Mouse (Mus musculus): ENCODE measurements around the gene Nxnl1. TPM values are rescaled to one million over a fixed set of nuclear protein-coding genes. Genes with fewer than 3 reads are reported as not detected.

The Nxnl1 gene
- total and polyA plus RNA-seq, 3 experiments: 0.04 TPM; not detected in 2

GRCm38 (mm10) chr8:71612141-71612540 lies 45.7 kb upstream of the Nxnl1 start:
- DNase-seq (ENCODE audit: extremely low read depth): no peak
- Histone ChIP-seq H3K27ac (ENCODE audit: insufficient read depth, low read depth) (peak overlapping the region; percentile 27; the same call in 1 of the 2 replicates), H3K79me2 (replicated peaks; ENCODE audit: control insufficient read depth, extremely low read depth, insufficient read depth, poor library complexity, severe bottlenecking) (peaks cover 20% of the 10 kb centered on the region), H3K27me3 (replicated peaks) (no peaks in the 10 kb centered on the region), H3K9ac (ENCODE audit: insufficient read depth, low read depth) (peak overlapping the region; percentile 79; the same call in 1 of the 2 replicates), H3K4me2 (ENCODE audit: insufficient read depth, low read depth, poor library complexity, severe bottlenecking) (peak overlapping the region; percentile 83), H3K9me3 (replicated peaks; ENCODE audit: low read length) (no peaks in the 10 kb centered on the region), H3K4me1 (ENCODE audit: control insufficient read depth in 1 of 2, insufficient read depth in 2 of 2) (peaks cover 16 to 54% of the 10 kb centered on the region in 2 experiments), H3K36me3 (replicated peaks in 1 of 2; ENCODE audit: control insufficient read depth in 1 of 2, insufficient read depth in 1 of 2, low read length in 1 of 2) (peaks cover 32 to 74% of the 10 kb centered on the region in 2 experiments), H3K4me3 (replicated peaks in 1 of 3; ENCODE audit: low read depth in 2 of 3, low read length in 2 of 3, poor library complexity in 1 of 3) (peak overlapping the region; percentile 86 to 90 (median 86))
- dilution Hi-C loops (cut with MboI; ENCODE audit: extremely low pct_ligation_motif_present, extremely low pct_unique_long_range_greater_than_20kb, low sequenced_read_pairs): no loop called here
- in situ Hi-C loops (cut with MboI; ENCODE audit: low pct_ligation_motif_present, low pct_unique_long_range_greater_than_20kb, low sequenced_read_pairs): no loop called here
- no peak for TF ChIP-seq TCF12 (IDR thresholded peaks at IDR 0.05; ENCODE audit: low read depth, low read length)
- TF ChIP-seq CTCF (conservative IDR thresholded peaks at IDR 0.05 in 1 of 2, IDR thresholded peaks at IDR 0.05 in 1 of 2; ENCODE audit: low read depth in 2 of 2, low read length in 2 of 2): no peak
- no peak for TF ChIP-seq UBTF (IDR thresholded peaks at IDR 0.05; ENCODE audit: low read depth, low read length)
- no peak for TF ChIP-seq USF2 (conservative IDR thresholded peaks at IDR 0.05; ENCODE audit: low read depth, low read length)
- TF ChIP-seq SMC3 (IDR thresholded peaks at IDR 0.05; ENCODE audit: low read depth, low read length): no peak
- TF ChIP-seq POLR2A (IDR thresholded peaks at IDR 0.05; ENCODE audit: low read depth, low read length): no peak
- no peak for TF ChIP-seq SIN3A (IDR thresholded peaks at IDR 0.05; ENCODE audit: low read length)
- TF ChIP-seq JUN (IDR thresholded peaks at IDR 0.05; ENCODE audit: insufficient read depth, low read depth, low read length): no peak
- no peak for TF ChIP-seq EP300 (IDR thresholded peaks at IDR 0.05; ENCODE audit: low read length)
- no peak for TF ChIP-seq IRF4 (IDR thresholded peaks at IDR 0.05; ENCODE audit: low read depth, low read length)
- no peak for TF ChIP-seq ZNF384 (IDR thresholded peaks at IDR 0.05; ENCODE audit: low read depth, low read length)
- TF ChIP-seq PAX5 (IDR thresholded peaks at IDR 0.05; ENCODE audit: low read length): no peak
- TF ChIP-seq CHD2 (IDR thresholded peaks at IDR 0.05; ENCODE audit: low read length): no peak
- TF ChIP-seq RAD21 (IDR thresholded peaks at IDR 0.05; ENCODE audit: low read depth, low read length): no peak
- TF ChIP-seq KAT2A (IDR thresholded peaks at IDR 0.05; ENCODE audit: insufficient replicate concordance, low read length): no peak
- no peak for TF ChIP-seq RCOR1 (conservative IDR thresholded peaks at IDR 0.05; ENCODE audit: low read depth, low read length)
- TF ChIP-seq E2F4 (IDR thresholded peaks at IDR 0.05; ENCODE audit: insufficient replicate concordance, low read depth, low read length): no peak
- TF ChIP-seq MAZ (IDR thresholded peaks at IDR 0.05; ENCODE audit: low read depth, low read length): no peak

DNA sequence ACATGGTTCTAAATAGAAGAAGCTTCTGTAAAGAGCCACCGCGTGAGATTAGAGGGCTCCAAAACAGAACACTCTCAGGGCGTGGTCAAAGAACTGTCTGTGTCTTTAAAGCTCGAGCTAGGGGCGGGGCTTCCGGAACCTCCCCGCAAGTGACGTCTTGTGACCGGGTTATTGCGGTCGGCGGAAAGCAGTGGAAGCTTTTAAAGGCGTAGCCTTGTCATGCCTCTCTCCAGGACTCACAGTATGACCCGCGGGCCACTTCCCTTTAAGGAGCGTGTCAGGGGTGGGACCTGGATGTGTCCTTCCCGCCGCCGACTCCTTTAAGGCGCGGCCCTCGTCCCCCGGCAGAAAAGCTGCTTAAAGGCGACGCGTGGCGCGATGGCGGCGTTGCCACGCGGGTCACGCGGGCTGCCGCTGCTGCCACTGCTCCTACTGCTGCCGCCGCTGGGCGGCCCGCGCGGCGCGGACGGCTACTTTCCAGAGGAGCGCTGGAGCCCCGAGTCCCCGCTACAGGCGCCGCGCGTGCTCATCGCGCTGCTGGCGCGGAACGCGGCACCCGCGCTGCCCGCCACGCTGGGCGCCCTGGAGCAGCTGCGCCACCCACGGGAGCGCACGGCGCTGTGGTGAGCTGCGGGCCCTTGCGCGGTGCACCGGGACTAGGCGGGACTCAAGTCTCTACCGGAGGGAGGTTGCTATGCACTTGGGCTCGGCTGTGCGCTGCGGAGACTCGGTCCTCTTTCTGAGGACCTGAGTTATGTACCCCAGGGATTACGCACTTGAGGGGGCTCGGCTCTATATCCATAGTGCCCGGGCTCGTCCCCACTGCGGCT lies 44.6 kb upstream of the Nxnl1 start, which contains the start of gene Colgalt1:
Gene Colgalt1 (plus strand): TSS at position 177 of the 830 bp plus-strand sequence.
- Histone ChIP-seq H3K9me3 (replicated peaks; ENCODE audit: low read length) (no peaks in the 10 kb centered on the region), H3K36me3 (replicated peaks in 1 of 2; ENCODE audit: control insufficient read depth in 1 of 2, insufficient read depth in 1 of 2, low read length in 1 of 2) (peaks cover 30 to 75% of the 10 kb centered on the region in 2 experiments), H3K79me2 (replicated peaks; ENCODE audit: control insufficient read depth, extremely low read depth, insufficient read depth, poor library complexity, severe bottlenecking) (peaks cover 20% of the 10 kb centered on the region), H3K27ac (ENCODE audit: insufficient read depth, low read depth) (peak within 1 kb of the TSS; percentile 48), H3K4me1 (ENCODE audit: control insufficient read depth in 1 of 2, insufficient read depth in 2 of 2) (peaks cover 16 to 62% of the 10 kb centered on the region in 2 experiments), H3K4me2 (ENCODE audit: insufficient read depth, low read depth, poor library complexity, severe bottlenecking) (peak within 1 kb of the TSS; percentile 83), H3K4me3 (replicated peaks in 1 of 3; ENCODE audit: low read depth in 2 of 3, low read length in 2 of 3, poor library complexity in 1 of 3) (peak within 1 kb of the TSS; percentile 86 to 90 (median 86)), H3K27me3 (replicated peaks) (no peaks in the 10 kb centered on the region), H3K9ac (ENCODE audit: insufficient read depth, low read depth) (peak within 1 kb of the TSS; percentile 79)
- peak; percentile 99 for DNase-seq (ENCODE audit: extremely low read depth)
- in situ Hi-C loops (cut with MboI; ENCODE audit: low pct_ligation_motif_present, low pct_unique_long_range_greater_than_20kb, low sequenced_read_pairs) (no loop called here), dilution Hi-C loops (cut with MboI; ENCODE audit: extremely low pct_ligation_motif_present, extremely low pct_unique_long_range_greater_than_20kb, low sequenced_read_pairs) (no loop called here)
- peak; percentile 84 for TF ChIP-seq ZMIZ1 (IDR thresholded peaks at IDR 0.05; ENCODE audit: low read depth, low read length)
- TF ChIP-seq ZNF384 (IDR thresholded peaks at IDR 0.05; ENCODE audit: low read depth, low read length): no peak
- 0 out of 2 replicates have a peak, but pooled peaks have one; percentile 32 for TF ChIP-seq NRF1 (IDR thresholded peaks at IDR 0.05; ENCODE audit: low read depth, low read length)
- TF ChIP-seq JUND (conservative IDR thresholded peaks at IDR 0.05; ENCODE audit: low read depth, low read length): no peak
- no peak for TF ChIP-seq MAFK (IDR thresholded peaks at IDR 0.05; ENCODE audit: insufficient replicate concordance, low read length)
- TF ChIP-seq CHD1 (IDR thresholded peaks at IDR 0.05; ENCODE audit: low read depth, low read length): no peak
- TF ChIP-seq IRF4 (IDR thresholded peaks at IDR 0.05; ENCODE audit: low read depth, low read length): peak; percentile 45; the same call in 1 of the 2 replicates
- TF ChIP-seq SMC3 (IDR thresholded peaks at IDR 0.05; ENCODE audit: low read depth, low read length): no peak; the same call in 1 of the 2 replicates
- peak; percentile 69 for TF ChIP-seq MAX (IDR thresholded peaks at IDR 0.05; ENCODE audit: low read length)
- TF ChIP-seq USF2 (conservative IDR thresholded peaks at IDR 0.05; ENCODE audit: low read depth, low read length): peak; percentile 58
- 0 out of 2 replicates have a peak, but pooled peaks have one; percentile 7 for TF ChIP-seq KAT2A (IDR thresholded peaks at IDR 0.05; ENCODE audit: insufficient replicate concordance, low read length)
- no peak for TF ChIP-seq ZKSCAN1 (IDR thresholded peaks at IDR 0.05; ENCODE audit: borderline replicate concordance, low read depth, low read length)
- TF ChIP-seq MEF2A (IDR thresholded peaks at IDR 0.05; ENCODE audit: borderline replicate concordance, low read depth, low read length): no peak
- TF ChIP-seq BHLHE40 (IDR thresholded peaks at IDR 0.05; ENCODE audit: low read depth, low read length): peak; percentile 66; the same call in 1 of the 2 replicates
- peak; percentile 43; the same call in 1 of the 2 replicates for TF ChIP-seq ETS1 (conservative IDR thresholded peaks at IDR 0.05; ENCODE audit: low read depth, low read length)
- no peak for TF ChIP-seq CTCF (conservative IDR thresholded peaks at IDR 0.05 in 1 of 2, IDR thresholded peaks at IDR 0.05 in 1 of 2; ENCODE audit: low read depth in 2 of 2, low read length in 2 of 2)
- no peak for TF ChIP-seq PAX5 (IDR thresholded peaks at IDR 0.05; ENCODE audit: low read length)
- peak; percentile 92 for TF ChIP-seq MXI1 (IDR thresholded peaks at IDR 0.05; ENCODE audit: low read depth, low read length)
- peak; percentile 83 for TF ChIP-seq TBP (conservative IDR thresholded peaks at IDR 0.05; ENCODE audit: low read depth, low read length)
